Mouse (Mus musculus) cerebellum, adult 9-11 months (tissue): ENCODE measurements at regions not wholly inside any gene's neighbourhood (a gene's known extent, or its start where the extent isn't known, plus 50 kb on each side); places are given as distances from the start of the nearest gene placed in this dataset.

ENCODE experiments used
- DNase-seq: peaks from one replicate; pipeline ENCODE4 v3.0.0; 2022

GRCm38 (mm10) chr16:95196622-95197021 is 60.7 kb upstream of the Kcnj15 start:
- DNase-seq, result peak; percentile 48

GRCm38 (mm10) chr16:95198795-95199563 is 58.4 kb upstream of the Kcnj15 start:
- no peak for DNase-seq

- peak; percentile 43 for DNase-seq
Measured at GRCm38 (mm10) chr16:95202126-95202883, 55.1 kb upstream of the Kcnj15 start.

GRCm38 (mm10) chr16:95203026-95203425 is 54.3 kb upstream of the Kcnj15 start:
- peak; percentile 76 for DNase-seq

- DNase-seq, result no peak
Measured at GRCm38 (mm10) chr16:95203790-95204189, 53.6 kb upstream of the Kcnj15 start.

GRCm38 (mm10) chr16:95204507-95204906 is 52.9 kb upstream of the Kcnj15 start:
- DNase-seq, result no peak

- no peak for DNase-seq
Measured at GRCm38 (mm10) chr16:95206445-95206844, 50.9 kb upstream of the Kcnj15 start.

- no peak for DNase-seq
Measured at GRCm38 (mm10) chr16:95207547-95207946, 49.8 kb upstream of the Kcnj15 start.
